Mouse (Mus musculus) macrophage (primary cell): ENCODE measurements around the gene Gdf15. TPM values are rescaled to one million over a fixed set of nuclear protein-coding genes. Genes with fewer than 3 reads are reported as not detected.
A peak's percentile ranks its signal among the peaks of the same experiment; 100 is the strongest.
"Not testable (repeated sequence)": the region's sequence is repeated elsewhere in the genome, so short reads cannot be mapped to it uniquely, and the experiment has no call there.

Source experiments
- H3K27ac ChIP-seq: fragments of 350-480 bp; formaldehyde crosslinking; 2 replicates; pipeline ENCODE4 v1.9.0; 2021
- H3K36me3 ChIP-seq: fragments of 350-480 bp; formaldehyde crosslinking; 2 replicates; pipeline ENCODE4 v1.9.0; 2021; ENCODE audit errors: inconsistent target
- H3K4me3 ChIP-seq: fragments of 350-480 bp; formaldehyde crosslinking; 2 replicates; pipeline ENCODE4 v1.9.0; 2021; ENCODE audit errors: inconsistent target
- H3K79me2 ChIP-seq: fragments of 350-480 bp; formaldehyde crosslinking; 2 replicates; pipeline ENCODE4 v1.9.0; 2021; ENCODE audit errors: inconsistent target
- WGBS: methylation state at CpG from one replicate; pipeline ENCODE4 v1.1.7; 2026; ENCODE audit warnings: inconsistent platforms; ENCODE audit not compliant: missing documents; 5-methylcytosine and 5-hydroxymethylcytosine counted together
- polyA plus RNA-seq: library from polyadenylated mRNA; stranded (reverse); fragments of 250-400 nt; gene quantifications from 3 replicates; pipeline ENCODE4 v1.2.4, GENCODE M21; 2018; ENCODE audit warnings: inconsistent platforms

Gdf15 gene
- polyA plus RNA-seq, 1 experiment from 2014 or later = 24.3 TPM

DNA sequence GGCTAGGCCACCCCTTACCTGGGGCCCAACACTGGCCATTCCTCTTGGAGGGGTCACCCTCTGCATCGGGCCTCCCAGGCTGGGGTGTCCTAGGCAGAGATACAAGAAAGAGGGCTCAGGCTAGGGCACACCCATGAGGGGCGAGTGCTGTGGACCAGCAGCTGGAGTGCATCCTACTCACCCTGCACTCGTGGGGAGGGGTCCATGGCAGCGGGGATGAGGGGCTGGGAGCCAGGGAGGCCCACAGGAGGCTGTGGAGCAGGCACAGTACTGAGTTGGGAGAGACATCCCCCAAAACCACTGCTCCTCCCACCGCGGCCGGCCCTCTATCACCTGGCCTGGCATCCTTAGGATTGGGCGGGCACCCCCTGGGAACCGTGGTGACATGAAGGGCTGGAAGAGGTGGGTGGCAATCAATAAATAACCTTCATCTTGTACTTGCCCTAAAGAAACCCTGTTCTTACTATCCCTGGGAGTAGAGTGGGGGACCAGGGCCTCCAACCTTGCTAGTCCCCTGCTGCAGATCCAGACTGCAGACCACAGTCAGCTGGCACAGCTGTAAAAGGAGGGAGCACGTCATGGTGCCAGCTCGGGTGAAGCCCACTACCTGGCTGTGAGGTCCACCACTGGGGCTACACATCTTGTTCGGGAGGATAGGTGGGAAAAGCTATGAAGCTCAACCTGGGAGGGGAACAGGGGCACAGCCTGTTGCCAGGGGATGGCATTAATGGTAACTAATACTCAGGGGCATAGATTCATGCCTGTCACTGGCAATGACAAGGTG lies 32.6 kb downstream of the Gdf15 start:
- peaks cover 58% of the 10 kb centered on the region for H3K79me2 ChIP-seq
- H3K4me3 ChIP-seq = no peak overlapping the region
- 99% methylated on average over 8 of the region's 12 CpGs for WGBS
- 0 out of 2 replicates have a peak overlapping the region, but pooled peaks have one; percentile 37 for H3K27ac ChIP-seq
- peaks cover 24% of the 10 kb centered on the region for H3K36me3 ChIP-seq

DNA sequence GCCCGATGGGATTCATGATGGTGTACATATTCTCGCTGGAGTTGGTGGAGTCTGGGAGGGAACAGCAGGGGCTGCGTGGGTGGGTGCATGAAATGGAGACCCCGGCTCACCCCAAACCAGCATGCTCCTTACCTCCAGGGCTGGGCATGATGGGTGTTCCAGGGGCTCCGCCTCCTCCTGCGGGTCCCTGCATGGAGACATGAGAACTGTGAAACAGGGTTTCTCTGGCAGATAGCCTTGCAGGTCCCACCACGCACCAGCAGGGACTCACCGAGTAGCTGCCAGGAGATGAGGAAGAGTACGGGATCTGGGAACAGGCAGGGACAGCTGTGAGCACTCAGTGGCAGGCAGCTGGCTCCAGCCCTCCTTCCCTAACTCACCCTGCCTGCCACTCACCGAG lies 33.5 kb downstream of the Gdf15 start:
- Histone ChIP-seq H3K27ac (no peak overlapping the region), H3K4me3 (no peak overlapping the region), H3K79me2 (peaks cover 48% of the 10 kb centered on the region), H3K36me3 (peaks cover 24% of the 10 kb centered on the region)
- WGBS = 90% methylated on average over 9 of the region's 10 CpGs

DNA sequence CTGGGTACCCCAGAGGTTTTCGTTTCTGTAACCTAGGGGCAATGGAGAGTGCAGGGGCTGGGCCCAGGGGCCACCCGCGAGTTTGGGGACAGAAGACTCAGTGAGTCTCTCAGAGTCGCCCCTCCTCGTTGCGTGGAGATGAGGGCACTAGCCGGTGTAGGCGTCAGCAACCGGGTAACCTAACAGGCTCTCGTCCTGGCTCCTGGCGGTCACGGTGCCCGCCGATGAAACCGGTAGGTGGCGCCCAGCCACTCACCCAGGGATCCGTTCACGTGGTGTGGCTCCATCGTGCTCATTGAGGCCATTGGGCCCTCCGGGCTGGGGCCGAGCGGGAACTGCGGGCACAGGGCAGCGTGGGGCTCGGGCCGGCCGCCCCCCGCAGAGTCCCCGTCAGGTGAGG lies 34.0 kb downstream of the Gdf15 start:
- no peak overlapping the region for H3K4me3 ChIP-seq
- peaks cover 43% of the 10 kb centered on the region for H3K79me2 ChIP-seq
- peaks cover 24% of the 10 kb centered on the region for H3K36me3 ChIP-seq
- WGBS = 80% methylated on average over 24 of the region's 29 CpGs
- H3K27ac ChIP-seq = no peak overlapping the region

DNA sequence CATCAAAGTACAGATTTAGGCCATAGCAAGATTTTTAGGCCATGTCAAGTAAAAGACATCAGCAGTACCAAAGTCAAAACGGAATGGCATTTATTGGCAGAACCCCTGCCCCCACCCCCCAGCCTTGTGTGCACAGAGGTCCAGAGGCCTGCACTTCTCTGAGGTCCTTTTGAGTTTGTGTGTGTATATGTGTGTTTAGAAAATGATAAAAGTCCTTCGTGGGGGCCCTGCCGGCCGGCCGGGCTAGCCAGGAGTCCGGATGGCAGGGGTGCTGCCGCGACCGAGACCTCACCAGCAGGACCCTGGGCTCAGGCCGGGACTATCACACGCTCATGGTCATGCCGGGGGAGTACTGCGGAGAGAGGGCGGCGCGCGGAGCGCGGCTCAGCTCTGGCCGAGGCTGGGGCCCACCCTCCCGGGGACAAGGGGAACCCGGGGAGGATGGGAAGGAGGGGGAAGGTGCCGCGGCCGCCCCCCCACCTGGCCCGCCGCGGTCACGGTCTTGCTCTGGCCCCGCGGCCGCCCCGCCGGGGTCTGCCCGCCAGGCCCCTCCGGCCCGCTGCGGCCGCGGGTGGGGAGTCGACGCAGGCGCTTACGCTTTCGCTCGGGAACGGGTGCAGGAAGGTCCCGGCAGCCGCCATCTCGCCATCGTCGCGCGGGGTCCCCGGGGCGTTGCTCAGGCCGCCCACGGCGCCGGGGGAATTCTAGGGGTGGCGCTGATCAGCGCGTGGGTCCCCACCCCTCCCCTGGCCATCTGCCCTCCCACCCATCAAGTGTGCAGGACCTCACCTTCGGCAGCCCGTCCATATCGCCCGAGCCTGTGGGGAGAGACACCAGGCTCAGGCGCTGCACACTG lies 34.6 kb downstream of the Gdf15 start:
- peaks cover 19% of the 10 kb centered on the region for H3K36me3 ChIP-seq
- WGBS = 96% methylated on average over 32 of the region's 68 CpGs
- no peak overlapping the region for H3K4me3 ChIP-seq
- H3K79me2 ChIP-seq = peaks cover 37% of the 10 kb centered on the region
- H3K27ac ChIP-seq = no peak overlapping the region

DNA sequence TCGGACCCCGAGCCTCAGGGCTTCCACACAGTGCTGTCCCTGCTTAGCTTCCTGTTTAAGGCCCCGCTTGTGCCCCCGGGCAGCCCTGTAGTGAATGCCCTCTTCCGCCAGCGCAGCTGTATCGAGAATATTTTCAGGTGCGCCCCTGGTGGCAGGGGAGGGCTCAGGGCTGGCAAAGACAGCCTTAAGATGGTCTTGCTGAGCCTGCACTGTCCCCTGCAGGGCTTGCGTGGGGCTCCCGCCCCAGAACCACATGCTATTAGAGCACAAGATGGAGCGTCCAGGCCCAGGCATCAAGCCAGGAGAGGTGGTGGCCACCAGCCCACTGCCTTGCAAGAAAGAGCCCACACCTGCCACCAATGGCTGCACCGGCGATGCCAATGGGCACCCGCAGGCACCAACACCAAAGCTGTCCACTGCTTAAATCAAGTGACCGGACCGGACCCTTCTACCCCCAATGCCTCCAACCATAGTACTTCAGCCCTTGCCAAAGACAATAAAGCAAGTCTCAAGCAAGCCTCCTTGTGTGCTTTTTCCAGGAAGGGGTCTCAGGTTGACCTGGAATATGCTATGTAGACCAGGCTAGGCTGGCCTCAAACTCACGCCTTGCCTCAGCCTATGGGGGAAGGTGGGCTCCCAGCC lies 35.4 kb downstream of the Gdf15 start:
- H3K36me3 ChIP-seq = peaks cover 13% of the 10 kb centered on the region
- WGBS = 90% methylated on average over 16 of the region's 17 CpGs
- H3K79me2 ChIP-seq = peaks cover 30% of the 10 kb centered on the region; the same call in 1 of the 2 replicates
- H3K27ac ChIP-seq = no peak overlapping the region
- H3K4me3 ChIP-seq = no peak overlapping the region

DNA sequence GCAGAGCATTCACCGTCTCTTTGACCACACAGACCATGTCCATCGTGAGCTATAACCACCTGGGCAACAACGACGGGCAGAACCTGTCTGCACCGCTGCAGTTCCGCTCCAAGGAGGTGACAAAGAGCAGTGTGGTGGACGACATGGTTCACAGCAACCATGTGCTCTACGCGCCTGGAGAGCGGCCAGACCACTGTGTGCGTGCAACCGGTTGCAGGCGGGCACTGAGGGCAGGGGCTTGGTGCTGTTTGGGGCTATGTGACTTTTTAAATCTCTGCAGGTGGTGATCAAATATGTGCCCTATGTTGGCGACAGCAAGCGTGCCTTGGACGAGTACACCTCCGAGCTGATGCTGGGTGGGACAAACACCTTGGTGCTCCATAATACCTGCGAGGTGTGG lies 36.0 kb downstream of the Gdf15 start:
- peaks cover 20% of the 10 kb centered on the region for H3K36me3 ChIP-seq
- no peak overlapping the region for H3K4me3 ChIP-seq
- 87% methylated on average over 16 of the region's 18 CpGs for whole genome bisulfite sequencing
- no peak overlapping the region for H3K27ac ChIP-seq
- H3K79me2 ChIP-seq = peaks cover 24% of the 10 kb centered on the region; the same call in 1 of the 2 replicates

DNA sequence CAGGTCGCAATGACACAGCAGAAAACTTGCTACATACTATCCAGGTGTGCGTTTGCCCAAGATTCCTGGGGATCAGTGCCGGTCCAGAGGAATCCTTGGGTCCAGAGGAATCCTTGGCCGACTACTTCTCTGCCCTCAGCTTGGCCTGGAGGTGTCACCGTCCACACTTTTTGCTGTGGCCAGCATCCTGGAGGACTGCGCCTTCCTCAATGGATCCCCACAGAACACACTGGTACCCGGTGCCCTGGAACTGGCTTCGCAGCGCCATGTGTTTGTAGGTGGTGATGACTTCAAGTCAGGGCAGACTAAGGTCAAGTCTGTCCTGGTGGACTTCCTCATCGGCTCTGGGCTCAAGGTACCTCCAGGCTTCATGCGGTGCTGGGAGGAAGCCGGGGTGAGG lies 36.4 kb downstream of the Gdf15 start:
- H3K27ac ChIP-seq = no peak overlapping the region
- peaks cover 22% of the 10 kb centered on the region; the same call in 1 of the 2 replicates for H3K79me2 ChIP-seq
- H3K36me3 ChIP-seq = peaks cover 23% of the 10 kb centered on the region
- no peak overlapping the region for H3K4me3 ChIP-seq
- WGBS = 94% methylated on average over 12 of the region's 12 CpGs

DNA sequence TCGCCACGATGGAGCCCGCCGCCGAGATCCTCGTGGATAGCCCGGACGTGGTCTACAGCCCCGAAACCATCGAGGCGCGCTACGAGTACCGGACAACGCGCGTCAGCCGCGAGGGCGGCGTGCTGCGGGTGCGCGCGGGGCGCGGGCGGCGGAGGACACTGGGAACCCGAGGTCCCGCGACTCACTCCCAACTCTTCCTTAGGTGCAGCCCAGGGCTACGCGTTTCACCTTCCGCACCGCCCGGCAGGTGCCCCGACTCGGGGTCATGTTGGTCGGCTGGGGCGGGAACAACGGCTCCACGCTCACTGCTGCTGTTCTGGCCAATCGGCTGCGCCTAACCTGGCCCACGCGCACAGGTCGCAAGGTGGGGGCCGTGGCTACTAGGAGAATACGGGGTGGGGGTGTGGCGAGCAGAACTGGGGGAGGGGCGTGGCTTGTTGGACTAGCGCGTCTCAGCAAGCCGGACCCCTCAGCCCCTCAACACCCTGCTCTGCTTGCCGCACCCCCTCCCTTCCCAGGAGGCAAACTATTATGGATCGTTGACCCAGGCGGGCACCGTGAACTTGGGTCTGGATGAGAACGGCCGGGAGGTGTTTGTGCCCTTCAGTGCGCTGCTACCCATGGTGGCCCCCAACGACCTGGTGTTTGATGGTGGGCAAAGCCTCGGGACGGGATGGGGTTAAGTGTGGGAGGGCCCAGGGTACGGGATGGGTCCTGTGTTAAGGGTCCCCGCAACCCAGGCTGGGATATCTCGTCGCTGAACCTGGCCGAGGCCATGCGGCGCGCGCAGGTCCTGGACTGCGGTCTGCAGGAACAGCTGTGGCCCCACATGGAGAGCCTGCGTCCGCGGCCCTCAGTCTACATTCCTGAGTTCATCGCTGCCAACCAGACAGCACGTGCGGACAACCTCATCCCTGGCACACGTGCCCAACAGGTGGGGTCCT lies 37.4 kb downstream of the Gdf15 start:
- H3K79me2 ChIP-seq = peaks cover 13% of the 10 kb centered on the region; the same call in 1 of the 2 replicates
- no peak overlapping the region for H3K27ac ChIP-seq
- WGBS = 28% methylated on average over 68 of the region's 82 CpGs
- H3K4me3 ChIP-seq = peak overlapping the region; percentile 16
- H3K36me3 ChIP-seq = peaks cover 26% of the 10 kb centered on the region

DNA sequence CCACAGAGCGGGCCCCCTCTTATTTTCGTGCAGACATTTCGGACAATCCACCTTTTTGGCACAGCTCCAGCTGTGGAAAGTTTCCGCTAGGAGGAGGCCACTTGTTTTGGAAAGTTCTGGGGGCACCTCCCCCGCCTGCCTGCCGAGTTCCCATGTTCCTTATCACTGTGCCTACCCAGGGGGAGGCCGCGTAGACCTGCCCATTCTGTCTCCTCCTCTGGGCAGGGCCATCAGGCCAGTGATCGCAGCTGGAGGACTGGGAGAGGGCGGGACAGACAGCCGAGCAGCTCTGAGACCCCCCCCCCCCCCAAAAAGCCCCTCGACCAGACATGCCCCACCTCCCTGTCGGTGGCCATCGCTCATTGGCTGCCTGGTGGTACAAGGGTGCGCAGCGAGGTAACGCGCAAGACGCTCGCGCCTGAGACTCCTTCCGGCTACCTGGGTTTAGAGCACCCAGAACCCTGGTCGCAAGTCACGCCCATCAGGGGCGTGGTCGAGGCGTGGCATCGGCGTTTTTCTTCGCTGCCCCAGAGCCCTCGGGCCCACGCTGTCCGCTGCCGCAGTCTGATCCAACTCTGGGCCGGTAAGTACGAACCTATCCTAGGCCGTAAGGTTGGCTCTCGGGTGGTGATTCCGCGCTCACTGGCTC lies 38.2 kb downstream of the Gdf15 start, which contains the start of gene Isyna1:
Gene Isyna1, plus strand, starts transcription at position 413 of the 649 bp plus-strand sequence.
- Histone ChIP-seq H3K4me3 (peak within 1 kb of the TSS; percentile 16), H3K27ac (peak within 1 kb of the TSS; percentile 22; the same call in 1 of the 2 replicates), H3K79me2 (peaks cover 9% of the 10 kb centered on the region; the same call in 1 of the 2 replicates), H3K36me3 (peaks cover 25% of the 10 kb centered on the region)
- 4% methylated on average over 39 of the region's 40 CpGs for WGBS

DNA sequence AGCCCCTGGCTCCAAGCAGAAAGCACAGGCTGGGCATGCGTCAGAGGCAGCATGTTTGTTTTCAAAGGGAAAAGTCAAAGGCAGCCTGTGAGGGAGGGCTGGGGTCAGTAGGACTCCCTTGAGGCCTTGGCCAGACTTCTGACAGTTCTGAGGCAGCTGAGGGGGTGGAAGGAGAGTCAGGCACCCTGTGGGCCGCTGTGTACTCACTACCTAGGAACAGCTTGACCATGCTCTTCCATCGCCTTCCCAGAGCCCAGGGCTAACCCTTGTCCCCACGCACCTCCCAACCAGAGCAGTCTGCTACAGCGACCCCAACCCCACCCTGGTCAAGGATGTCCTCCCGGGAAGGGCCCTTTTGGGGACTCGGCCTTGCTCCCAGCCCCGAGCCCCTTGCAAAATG lies 39.1 kb downstream of the Gdf15 start:
- H3K4me3 ChIP-seq = no peak overlapping the region
- H3K36me3 ChIP-seq = peaks cover 30% of the 10 kb centered on the region
- peaks cover 9% of the 10 kb centered on the region; the same call in 1 of the 2 replicates for H3K79me2 ChIP-seq
- H3K27ac ChIP-seq = no peak overlapping the region
- 86% methylated on average over 8 of the region's 8 CpGs for WGBS

DNA sequence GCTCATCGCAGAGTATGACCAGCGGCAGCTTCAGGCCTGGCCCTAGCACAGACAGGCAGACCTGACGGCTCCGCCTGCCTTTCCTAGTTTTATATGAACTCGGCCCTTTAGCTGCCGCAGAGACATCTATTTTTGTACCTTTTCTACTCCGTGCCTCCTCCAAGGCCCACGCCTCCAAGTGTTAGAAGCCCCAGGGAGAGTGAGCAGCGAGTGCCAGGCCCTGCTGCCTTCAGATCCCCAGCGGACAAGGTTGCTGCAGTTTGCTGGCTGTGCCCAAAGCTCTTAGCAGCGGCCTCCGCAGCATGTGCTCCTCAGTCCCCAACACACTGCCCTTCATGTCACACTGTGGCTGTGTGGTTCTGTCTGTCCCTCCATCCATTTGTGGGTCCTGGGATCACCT lies 40.7 kb downstream of the Gdf15 start:
- Histone ChIP-seq H3K79me2 (peaks cover 9% of the 10 kb centered on the region; the same call in 1 of the 2 replicates), H3K36me3 (peaks cover 40% of the 10 kb centered on the region), H3K4me3 (no peak overlapping the region), H3K27ac (no peak overlapping the region)
- WGBS = 93% methylated on average over 11 of the region's 12 CpGs

DNA sequence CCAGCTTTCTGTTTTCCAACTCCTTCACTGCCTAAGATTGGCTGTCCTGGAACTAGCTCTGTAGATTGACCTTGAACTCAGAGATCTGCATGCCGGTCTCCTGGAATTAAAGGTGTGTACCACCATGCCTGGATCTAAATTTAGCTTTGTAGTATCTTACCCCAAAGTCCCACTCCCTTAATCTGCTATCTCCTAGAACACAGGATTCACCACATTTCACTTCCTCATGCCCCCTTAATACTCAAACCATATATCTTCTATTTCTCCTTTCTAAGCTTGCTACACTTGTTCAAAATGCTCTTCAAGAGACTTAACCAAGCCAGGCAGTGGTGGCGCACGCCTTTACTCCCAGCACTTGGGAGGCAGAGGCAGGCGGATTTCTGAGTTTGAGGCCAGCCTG lies 44.3 kb downstream of the Gdf15 start:
- not testable (repeated sequence) for H3K27ac ChIP-seq, H3K4me3 ChIP-seq, H3K79me2 ChIP-seq
- peaks cover 67% of the 10 kb centered on the region for H3K36me3 ChIP-seq
- 96% methylated on average over 4 of the region's 4 CpGs for WGBS

DNA sequence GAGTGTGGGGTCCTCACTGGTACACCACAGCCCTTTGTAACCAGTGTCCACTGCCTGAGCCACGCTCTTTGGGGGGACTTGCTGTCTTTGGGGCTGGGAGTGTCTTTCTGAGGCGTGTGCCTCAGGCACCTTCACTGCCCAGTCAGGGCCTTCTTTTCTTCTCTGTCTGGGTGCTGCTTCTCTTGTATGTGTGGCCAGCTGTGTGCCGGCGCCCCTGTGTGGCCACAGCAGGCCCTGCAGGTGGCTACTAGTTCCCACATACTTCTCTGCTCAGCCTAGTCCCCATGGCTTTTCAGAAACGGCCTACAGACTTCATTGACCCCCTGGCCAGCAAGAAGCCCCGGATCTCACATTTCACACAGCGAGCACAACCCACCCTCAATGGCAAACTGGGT lies 47.0 kb downstream of the Gdf15 start:
- Histone ChIP-seq H3K4me3 (no peak overlapping the region), H3K36me3 (peaks cover 80% of the 10 kb centered on the region), H3K79me2 (no peaks in the 10 kb centered on the region), H3K27ac (no peak overlapping the region)
- 59% methylated on average over 7 of the region's 7 CpGs for WGBS
